Mouse (Mus musculus): ENCODE measurements at regions not wholly inside any gene's neighbourhood (a gene's known extent, or its start where the extent isn't known, plus 50 kb on each side); places are given as distances from the start of the nearest gene placed in this dataset.

GRCm38 (mm10) chr15:87386513-87386983, 157.6 kb upstream of the Fam19a5 start:
- Histone ChIP-seq H3K9ac (ENCODE audit: low read length) (no peak overlapping the region), H3K9me3 (ENCODE audit: control insufficient read depth, low read length) (no peaks in the 10 kb centered on the region), H3K4me3 (ENCODE audit: low read length) (no peak overlapping the region), H3K4me2 (ENCODE audit: low read depth, low read length) (no peak overlapping the region), H3K4me1 (replicated peaks; ENCODE audit: control insufficient read depth, insufficient read depth, low read length) (no peaks in the 10 kb centered on the region), H3K27ac (ENCODE audit: low read length) (no peak overlapping the region), H3K27me3 (ENCODE audit: control insufficient read depth, insufficient read depth, low read depth, low read length) (no peaks in the 10 kb centered on the region), H3K36me3 (ENCODE audit: control insufficient read depth, insufficient read depth, low read length) (no peaks in the 10 kb centered on the region)
- no peak for ATAC-seq (ENCODE audit: low read depth)
- 85% methylated on average over 6 of the region's 6 CpGs for WGBS

GRCm38 (mm10) chr15:87391395-87391794, 152.7 kb upstream of the Fam19a5 start:
- ATAC-seq (ENCODE audit: low read depth), result peak; percentile 78; the same call in 1 of the 2 replicates
- H3K4me1 ChIP-seq (replicated peaks; ENCODE audit: control insufficient read depth, insufficient read depth, low read length), result no peaks in the 10 kb centered on the region
- no peaks in the 10 kb centered on the region for H3K9me3 ChIP-seq (ENCODE audit: control insufficient read depth, low read length)
- H3K36me3 ChIP-seq (ENCODE audit: control insufficient read depth, insufficient read depth, low read length), result no peaks in the 10 kb centered on the region
- no peak overlapping the region for H3K27ac ChIP-seq (ENCODE audit: low read length)
- H3K27me3 ChIP-seq (ENCODE audit: control insufficient read depth, insufficient read depth, low read depth, low read length), result no peaks in the 10 kb centered on the region
- no peak overlapping the region for H3K9ac ChIP-seq (ENCODE audit: low read length)
- no peak overlapping the region for H3K4me2 ChIP-seq (ENCODE audit: low read depth, low read length)
- no peak overlapping the region for H3K4me3 ChIP-seq (ENCODE audit: low read length)
- WGBS, result 11% methylated on average over 8 of the region's 8 CpGs

- no peaks in the 10 kb centered on the region; the same call in 1 of the 2 replicates for H3K9me3 ChIP-seq (ENCODE audit: control insufficient read depth, low read length)
- H3K9ac ChIP-seq (ENCODE audit: low read length), result no peak overlapping the region
- H3K27me3 ChIP-seq (ENCODE audit: control insufficient read depth, insufficient read depth, low read depth, low read length), result no peaks in the 10 kb centered on the region
- no peak overlapping the region for H3K27ac ChIP-seq (ENCODE audit: low read length)
- no peaks in the 10 kb centered on the region for H3K36me3 ChIP-seq (ENCODE audit: control insufficient read depth, insufficient read depth, low read length)
- H3K4me2 ChIP-seq (ENCODE audit: low read depth, low read length), result no peak overlapping the region
- WGBS, result 66% methylated on average over 4 of the region's 4 CpGs
- H3K4me3 ChIP-seq (ENCODE audit: low read length), result no peak overlapping the region
- no peak for ATAC-seq (ENCODE audit: low read depth)
- no peaks in the 10 kb centered on the region for H3K4me1 ChIP-seq (replicated peaks; ENCODE audit: control insufficient read depth, insufficient read depth, low read length)
Observed at GRCm38 (mm10) chr15:87398396-87398795, 145.7 kb upstream of the Fam19a5 start.

- ATAC-seq (ENCODE audit: low read depth), result no peak
- H3K4me1 ChIP-seq (replicated peaks; ENCODE audit: control insufficient read depth, insufficient read depth, low read length), result no peaks in the 10 kb centered on the region
- 82% methylated on average over 5 of the region's 5 CpGs for WGBS
Observed at GRCm38 (mm10) chr15:87405689-87406088, 138.4 kb upstream of the Fam19a5 start.

GRCm38 (mm10) chr15:87411978-87412377, 132.1 kb upstream of the Fam19a5 start:
- H3K36me3 ChIP-seq (ENCODE audit: control insufficient read depth, insufficient read depth, low read length), result no peaks in the 10 kb centered on the region
- ATAC-seq (ENCODE audit: low read depth), result no peak
- no peaks in the 10 kb centered on the region for H3K4me1 ChIP-seq (replicated peaks; ENCODE audit: control insufficient read depth, insufficient read depth, low read length)
- H3K27ac ChIP-seq (ENCODE audit: low read length), result no peak overlapping the region
- H3K4me3 ChIP-seq (ENCODE audit: low read length), result no peak overlapping the region
- no peak overlapping the region for H3K4me2 ChIP-seq (ENCODE audit: low read depth, low read length)
- no peaks in the 10 kb centered on the region for H3K9me3 ChIP-seq (ENCODE audit: control insufficient read depth, low read length)
- 58% methylated on average over 12 of the region's 12 CpGs for WGBS
- H3K9ac ChIP-seq (ENCODE audit: low read length), result no peak overlapping the region
- no peaks in the 10 kb centered on the region for H3K27me3 ChIP-seq (ENCODE audit: control insufficient read depth, insufficient read depth, low read depth, low read length)

More at GRCm38 (mm10) chr15:87405689-87406088, 138.4 kb upstream of the Fam19a5 start:
- H3K27me3 ChIP-seq (ENCODE audit: control insufficient read depth, insufficient read depth, low read depth, low read length), result no peaks in the 10 kb centered on the region
- no peak overlapping the region for H3K4me2 ChIP-seq (ENCODE audit: low read depth, low read length)
- H3K9ac ChIP-seq (ENCODE audit: low read length), result no peak overlapping the region
- no peaks in the 10 kb centered on the region; the same call in 1 of the 2 replicates for H3K9me3 ChIP-seq (ENCODE audit: control insufficient read depth, low read length)
- no peak overlapping the region for H3K27ac ChIP-seq (ENCODE audit: low read length)
- H3K36me3 ChIP-seq (ENCODE audit: control insufficient read depth, insufficient read depth, low read length), result no peaks in the 10 kb centered on the region
- H3K4me3 ChIP-seq (ENCODE audit: low read length), result no peak overlapping the region

GRCm38 (mm10) chr15:87415996-87416395, 128.1 kb upstream of the Fam19a5 start:
- H3K27me3 ChIP-seq (ENCODE audit: control insufficient read depth, insufficient read depth, low read depth, low read length), result no peaks in the 10 kb centered on the region
- no peak overlapping the region for H3K27ac ChIP-seq (ENCODE audit: low read length)
- WGBS, result 56% methylated on average over 7 of the region's 7 CpGs
- H3K4me1 ChIP-seq (replicated peaks; ENCODE audit: control insufficient read depth, insufficient read depth, low read length), result no peaks in the 10 kb centered on the region
- H3K36me3 ChIP-seq (ENCODE audit: control insufficient read depth, insufficient read depth, low read length), result no peaks in the 10 kb centered on the region
- ATAC-seq (ENCODE audit: low read depth), result no peak
- H3K9ac ChIP-seq (ENCODE audit: low read length), result no peak overlapping the region
- H3K9me3 ChIP-seq (ENCODE audit: control insufficient read depth, low read length), result no peaks in the 10 kb centered on the region
- H3K4me3 ChIP-seq (ENCODE audit: low read length), result no peak overlapping the region
- H3K4me2 ChIP-seq (ENCODE audit: low read depth, low read length), result no peak overlapping the region

GRCm38 (mm10) chr15:87421743-87422142, 122.4 kb upstream of the Fam19a5 start:
- Histone ChIP-seq H3K4me3 (ENCODE audit: low read length) (no peak overlapping the region), H3K27me3 (ENCODE audit: control insufficient read depth, insufficient read depth, low read depth, low read length) (no peaks in the 10 kb centered on the region), H3K4me1 (replicated peaks; ENCODE audit: control insufficient read depth, insufficient read depth, low read length) (no peaks in the 10 kb centered on the region), H3K36me3 (ENCODE audit: control insufficient read depth, insufficient read depth, low read length) (no peaks in the 10 kb centered on the region), H3K9ac (ENCODE audit: low read length) (no peak overlapping the region), H3K4me2 (ENCODE audit: low read depth, low read length) (no peak overlapping the region), H3K27ac (ENCODE audit: low read length) (no peak overlapping the region), H3K9me3 (ENCODE audit: control insufficient read depth, low read length) (no peaks in the 10 kb centered on the region)
- WGBS, result 76% methylated on average over 4 of the region's 4 CpGs
- no peak for ATAC-seq (ENCODE audit: low read depth)

GRCm38 (mm10) chr15:87433306-87433705, 110.8 kb upstream of the Fam19a5 start:
- ATAC-seq (ENCODE audit: low read depth), result no peak
- no peaks in the 10 kb centered on the region for H3K27me3 ChIP-seq (ENCODE audit: control insufficient read depth, insufficient read depth, low read depth, low read length)
- H3K4me3 ChIP-seq (ENCODE audit: low read length), result no peak overlapping the region
- H3K27ac ChIP-seq (ENCODE audit: low read length), result no peak overlapping the region
- WGBS, result 91% methylated on average over 6 of the region's 6 CpGs
- no peaks in the 10 kb centered on the region for H3K4me1 ChIP-seq (replicated peaks; ENCODE audit: control insufficient read depth, insufficient read depth, low read length)
- H3K9me3 ChIP-seq (ENCODE audit: control insufficient read depth, low read length), result no peaks in the 10 kb centered on the region
- H3K4me2 ChIP-seq (ENCODE audit: low read depth, low read length), result no peak overlapping the region
- H3K36me3 ChIP-seq (ENCODE audit: control insufficient read depth, insufficient read depth, low read length), result no peaks in the 10 kb centered on the region
- no peak overlapping the region for H3K9ac ChIP-seq (ENCODE audit: low read length)

- 89% methylated on average over 12 of the region's 12 CpGs for WGBS
- Histone ChIP-seq H3K9ac (ENCODE audit: low read length) (no peak overlapping the region), H3K27ac (ENCODE audit: low read length) (no peak overlapping the region), H3K9me3 (ENCODE audit: control insufficient read depth, low read length) (no peaks in the 10 kb centered on the region), H3K27me3 (ENCODE audit: control insufficient read depth, insufficient read depth, low read depth, low read length) (no peaks in the 10 kb centered on the region), H3K4me3 (ENCODE audit: low read length) (no peak overlapping the region), H3K36me3 (ENCODE audit: control insufficient read depth, insufficient read depth, low read length) (no peaks in the 10 kb centered on the region), H3K4me2 (ENCODE audit: low read depth, low read length) (no peak overlapping the region), H3K4me1 (replicated peaks; ENCODE audit: control insufficient read depth, insufficient read depth, low read length) (no peaks in the 10 kb centered on the region)
- ATAC-seq (ENCODE audit: low read depth), result no peak
Observed at GRCm38 (mm10) chr15:87433901-87434300, 110.2 kb upstream of the Fam19a5 start.

GRCm38 (mm10) chr15:87435566-87435965, 108.5 kb upstream of the Fam19a5 start:
- no peaks in the 10 kb centered on the region for H3K9me3 ChIP-seq (ENCODE audit: control insufficient read depth, low read length)
- H3K27ac ChIP-seq (ENCODE audit: low read length), result no peak overlapping the region
- H3K27me3 ChIP-seq (ENCODE audit: control insufficient read depth, insufficient read depth, low read depth, low read length), result no peaks in the 10 kb centered on the region
- H3K4me2 ChIP-seq (ENCODE audit: low read depth, low read length), result no peak overlapping the region
- H3K36me3 ChIP-seq (ENCODE audit: control insufficient read depth, insufficient read depth, low read length), result no peaks in the 10 kb centered on the region
- no peaks in the 10 kb centered on the region for H3K4me1 ChIP-seq (replicated peaks; ENCODE audit: control insufficient read depth, insufficient read depth, low read length)
- WGBS, result 84% methylated on average over 2 of the region's 2 CpGs
- H3K9ac ChIP-seq (ENCODE audit: low read length), result no peak overlapping the region
- H3K4me3 ChIP-seq (ENCODE audit: low read length), result no peak overlapping the region
- no peak for ATAC-seq (ENCODE audit: low read depth)

Measured in lung, embryonic 16.5 days (tissue).